Mouse (Mus musculus) embryonic facial prominence, embryonic 12.5 days (tissue): ENCODE measurements at regions not wholly inside any gene's neighbourhood (a gene's known extent, or its start where the extent isn't known, plus 50 kb on each side); places are given as distances from the start of the nearest gene placed in this dataset.
"Not testable (repeated sequence)": the region's sequence is repeated elsewhere in the genome, so short reads cannot be mapped to it uniquely, and the experiment has no call there.

ENCODE experiments used
- ATAC-seq: fragments of 200-750 bp; cut with Nextera tagmentation; 2 replicates; pipeline ENCODE4 v1.8.0; 2017; ENCODE audit not compliant: insufficient number of reproducible peaks, insufficient read depth, low FRiP score, low TSS enrichment
- H3K27ac ChIP-seq: fragments of 300-500 bp; sonication (generic); 2 replicates; pipeline ENCODE4 v1.5.1; 2016; ENCODE audit warnings: mild to moderate bottlenecking
- H3K27me3 ChIP-seq: fragments of 300-500 bp; sonication (generic); 2 replicates; pipeline ENCODE4 v1.6.1; 2016; ENCODE audit warnings: mild to moderate bottlenecking, moderate library complexity
- H3K36me3 ChIP-seq: fragments of 300-500 bp; sonication (generic); 2 replicates; pipeline ENCODE4 v1.6.1; 2016; ENCODE audit warnings: mild to moderate bottlenecking
- H3K4me1 ChIP-seq: fragments of 300-500 bp; sonication (generic); 2 replicates; pipeline ENCODE4 v1.6.1; 2016
- H3K4me2 ChIP-seq: fragments of 300-500 bp; sonication (generic); replicated peaks from 2 replicates; pipeline ENCODE4 v1.6.1; 2016; ENCODE audit warnings: mild to moderate bottlenecking, moderate library complexity
- H3K4me3 ChIP-seq: fragments of 300-500 bp; sonication (generic); 2 replicates; pipeline ENCODE4 v1.5.1; 2016; ENCODE audit warnings: mild to moderate bottlenecking
- H3K9ac ChIP-seq: fragments of 300-500 bp; sonication (generic); 2 replicates; pipeline ENCODE4 v1.6.1; 2016; ENCODE audit warnings: mild to moderate bottlenecking, moderate library complexity
- H3K9me3 ChIP-seq: fragments of 300-500 bp; sonication (generic); 2 replicates; pipeline ENCODE4 v1.6.1; 2016; ENCODE audit warnings: mild to moderate bottlenecking, moderate library complexity
- WGBS: fragments of 180-500 bp; shearing (Covaris S2); methylation state at CpG from one replicate; pipeline ENCODE4 v1.1.7; 2016; 5-methylcytosine and 5-hydroxymethylcytosine counted together

DNA sequence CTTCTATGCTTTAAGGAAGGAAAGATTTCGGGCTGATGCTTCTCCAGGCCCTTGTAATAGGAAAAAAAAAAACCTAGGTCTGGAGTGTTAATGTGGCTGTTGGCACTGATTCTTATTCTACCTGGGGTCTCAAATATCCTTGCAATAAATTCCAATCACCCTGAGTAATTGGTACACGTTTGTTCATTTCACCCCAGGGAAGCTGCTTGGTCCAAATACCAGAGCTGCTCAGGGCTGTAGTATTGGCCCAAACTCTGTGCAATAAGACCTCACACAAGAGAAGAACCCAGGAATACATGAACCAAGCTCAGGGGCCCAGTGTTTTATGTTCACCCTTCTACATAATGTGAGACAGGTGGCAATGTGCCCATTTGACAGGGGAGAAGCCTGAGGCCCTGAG lies 366.8 kb downstream of the Tox3 start:
- WGBS, result 71% methylated on average over 2 of the region's 2 CpGs
- Histone ChIP-seq H3K27me3 (no peaks in the 10 kb centered on the region), H3K36me3 (no peaks in the 10 kb centered on the region), H3K9me3 (no peaks in the 10 kb centered on the region), H3K4me2 (no peak overlapping the region), H3K27ac (no peak overlapping the region), H3K4me3 (no peak overlapping the region), H3K9ac (no peak overlapping the region), H3K4me1 (no peaks in the 10 kb centered on the region)
- no peak for ATAC-seq

DNA sequence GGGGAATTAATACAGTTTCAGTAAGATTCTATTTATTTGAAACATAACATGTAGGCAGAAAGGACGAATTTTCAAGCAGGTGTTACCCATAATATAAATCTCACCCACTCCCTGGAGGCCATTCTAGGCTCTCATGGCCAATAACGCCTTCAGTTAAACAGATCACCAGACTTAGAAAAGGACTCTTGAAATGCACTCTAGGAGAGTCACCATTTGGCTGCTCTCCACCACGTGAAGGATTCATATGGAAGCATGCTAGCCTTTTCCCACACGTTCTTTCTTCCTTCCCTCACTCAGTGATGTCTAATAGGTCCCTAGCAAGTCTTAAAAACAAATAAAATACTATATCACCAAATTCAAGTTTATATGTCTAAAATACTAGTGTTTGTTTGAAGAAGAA lies 367.7 kb downstream of the Tox3 start:
- Histone ChIP-seq H3K27ac (no peak overlapping the region), H3K4me2 (no peak overlapping the region), H3K4me3 (no peak overlapping the region), H3K36me3 (no peaks in the 10 kb centered on the region), H3K27me3 (no peaks in the 10 kb centered on the region), H3K4me1 (no peaks in the 10 kb centered on the region), H3K9me3 (no peaks in the 10 kb centered on the region), H3K9ac (no peak overlapping the region)
- no peak for ATAC-seq
- 76% methylated on average over 4 of the region's 4 CpGs for WGBS

DNA sequence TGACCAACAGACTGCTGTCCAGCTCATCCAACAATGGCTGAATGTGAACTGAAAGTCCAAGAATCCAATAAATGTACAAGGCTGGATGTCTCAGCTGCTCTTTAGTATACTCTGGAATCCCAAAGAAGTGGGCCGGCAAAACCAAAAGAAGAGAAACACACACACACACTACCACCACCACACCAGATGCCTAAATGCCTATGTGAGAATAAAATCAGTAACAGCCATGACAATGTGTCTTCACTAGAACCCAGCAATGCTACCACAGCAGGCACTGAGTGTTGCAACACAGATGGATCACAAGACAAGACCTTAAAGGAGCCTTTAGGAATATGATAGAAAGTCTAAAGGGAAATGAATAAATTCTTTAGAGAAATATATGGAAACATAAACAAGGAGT lies 385.3 kb downstream of the Tox3 start:
- no peak for ATAC-seq
- H3K9me3 ChIP-seq, result no peaks in the 10 kb centered on the region

DNA sequence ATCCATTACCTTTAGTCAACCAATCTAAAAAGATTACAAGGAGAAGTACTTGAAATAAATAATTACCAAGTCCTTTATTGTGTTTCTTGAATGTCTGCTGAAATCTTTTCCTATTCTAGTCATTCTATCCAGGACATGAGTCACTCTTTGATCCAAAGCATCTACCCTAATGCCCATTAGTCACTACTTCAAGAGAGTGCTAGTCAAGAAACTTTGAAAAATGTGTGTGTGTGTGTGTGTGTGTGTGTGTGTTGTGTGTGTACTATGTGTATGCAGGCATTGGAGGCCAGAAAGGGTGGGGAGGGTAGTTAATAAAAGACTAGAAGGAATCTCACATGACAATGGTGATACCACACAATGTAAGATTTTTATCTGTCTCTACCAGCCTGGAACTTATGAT lies 390.7 kb downstream of the Tox3 start:
- Histone ChIP-seq H3K27me3 (no peaks in the 10 kb centered on the region), H3K4me1 (no peaks in the 10 kb centered on the region), H3K4me3 (no peak overlapping the region), H3K9me3 (no peaks in the 10 kb centered on the region), H3K9ac (no peak overlapping the region), H3K36me3 (no peaks in the 10 kb centered on the region), H3K4me2 (no peak overlapping the region), H3K27ac (no peak overlapping the region)
- ATAC-seq, result no peak

More for the DNA sequence above, 385.3 kb downstream of the Tox3 start:
- no peak overlapping the region for H3K4me3 ChIP-seq
- no peaks in the 10 kb centered on the region for H3K4me1 ChIP-seq
- H3K4me2 ChIP-seq, result no peak overlapping the region
- 92% methylated on average over 1 of the region's 1 CpGs for WGBS
- no peak overlapping the region for H3K9ac ChIP-seq
- no peak overlapping the region for H3K27ac ChIP-seq
- no peaks in the 10 kb centered on the region for H3K36me3 ChIP-seq
- no peaks in the 10 kb centered on the region for H3K27me3 ChIP-seq

DNA sequence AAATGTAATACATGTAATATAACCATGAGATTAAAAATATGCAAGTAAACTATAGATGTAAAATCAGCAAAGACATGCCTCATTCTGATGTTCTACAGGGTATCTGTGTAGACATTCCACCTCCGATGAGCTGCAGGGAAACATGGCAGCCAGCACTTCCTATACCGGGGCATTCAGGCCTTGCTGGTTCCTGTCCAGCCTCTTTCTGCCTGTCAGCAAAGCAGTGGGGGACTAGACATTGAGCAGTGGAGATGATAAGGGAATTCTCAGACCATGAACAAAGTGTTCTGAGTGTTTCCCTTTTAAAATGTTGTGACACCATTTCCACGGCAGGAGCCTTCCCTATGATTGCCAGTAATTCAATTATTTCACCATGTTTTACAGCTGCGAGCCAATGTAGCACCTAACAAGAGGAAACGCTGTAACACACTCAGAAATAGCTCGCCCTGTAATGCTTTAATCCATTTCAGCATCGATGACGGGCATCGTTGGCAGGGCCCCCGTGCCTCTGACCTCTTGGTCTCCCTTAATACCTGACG lies 391.6 kb downstream of the Tox3 start:
- H3K9ac ChIP-seq, result no peak overlapping the region
- no peak overlapping the region for H3K4me3 ChIP-seq
- ATAC-seq, result no peak
- H3K9me3 ChIP-seq, result no peaks in the 10 kb centered on the region
- no peaks in the 10 kb centered on the region for H3K4me1 ChIP-seq
- H3K27ac ChIP-seq, result no peak overlapping the region
- H3K36me3 ChIP-seq, result no peaks in the 10 kb centered on the region
- H3K27me3 ChIP-seq, result no peaks in the 10 kb centered on the region
- WGBS, result 73% methylated on average over 11 of the region's 11 CpGs
- no peak overlapping the region for H3K4me2 ChIP-seq

DNA sequence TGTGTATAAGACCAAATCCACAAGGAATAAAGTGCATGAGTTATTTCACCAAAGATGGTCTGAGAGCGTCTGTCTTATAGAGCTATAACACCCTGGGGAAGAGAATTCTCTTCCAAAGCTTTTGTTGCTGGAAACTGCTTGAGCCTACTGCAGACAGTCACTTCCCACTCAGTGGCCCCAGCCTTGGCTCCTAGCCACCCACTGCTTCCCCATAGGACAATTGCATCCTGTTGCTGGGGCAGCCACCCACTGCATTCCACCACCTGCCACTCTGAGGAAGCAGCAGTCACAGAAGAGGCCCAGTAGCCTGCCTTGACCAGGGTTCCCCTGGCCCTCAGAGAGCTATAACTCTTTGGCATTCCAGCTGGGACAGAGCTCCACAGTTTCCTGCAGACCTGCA lies 409.3 kb downstream of the Tox3 start:
- no peak overlapping the region for H3K4me2 ChIP-seq
- no peaks in the 10 kb centered on the region for H3K36me3 ChIP-seq
- H3K27me3 ChIP-seq, result no peaks in the 10 kb centered on the region
- ATAC-seq, result no peak
- no peak overlapping the region for H3K27ac ChIP-seq
- WGBS, result 92% methylated on average over 1 of the region's 1 CpGs
- H3K9me3 ChIP-seq, result no peaks in the 10 kb centered on the region
- no peak overlapping the region for H3K4me3 ChIP-seq
- no peak overlapping the region for H3K9ac ChIP-seq
- H3K4me1 ChIP-seq, result no peaks in the 10 kb centered on the region

DNA sequence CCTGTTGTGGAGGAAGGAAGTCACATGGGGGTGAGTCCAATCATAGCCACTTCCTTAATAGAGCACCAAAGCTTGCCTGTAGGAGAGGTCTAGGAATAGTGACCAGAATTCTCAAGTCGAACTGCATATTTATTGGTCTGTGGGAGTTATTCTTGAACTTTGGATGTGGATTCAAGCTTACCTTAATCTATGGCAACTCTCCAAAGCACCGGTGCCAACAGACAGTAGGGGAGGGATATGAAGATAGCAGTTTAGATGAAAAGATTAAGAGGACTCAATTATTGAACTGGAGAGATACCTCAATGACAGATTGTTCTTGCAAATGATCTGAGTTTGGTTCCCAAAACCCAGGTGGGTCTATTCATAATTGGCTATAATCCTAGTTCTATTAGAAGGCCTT lies 413.6 kb downstream of the Tox3 start:
- Histone ChIP-seq H3K36me3 (no peaks in the 10 kb centered on the region), H3K27me3 (no peaks in the 10 kb centered on the region), H3K9ac (no peak overlapping the region), H3K9me3 (no peaks in the 10 kb centered on the region), H3K4me2 (no peak overlapping the region), H3K27ac (no peak overlapping the region), H3K4me3 (no peak overlapping the region), H3K4me1 (no peaks in the 10 kb centered on the region)
- ATAC-seq, result no peak
- 91% methylated on average over 2 of the region's 2 CpGs for WGBS

- no peak overlapping the region for H3K9ac ChIP-seq
- H3K9me3 ChIP-seq, result no peaks in the 10 kb centered on the region
- H3K4me1 ChIP-seq, result no peaks in the 10 kb centered on the region
- no peak overlapping the region for H3K4me2 ChIP-seq
- H3K4me3 ChIP-seq, result no peak overlapping the region
- ATAC-seq, result no peak
- whole genome bisulfite sequencing, result 5% methylated on average over 3 of the region's 3 CpGs
- H3K27me3 ChIP-seq, result no peaks in the 10 kb centered on the region
- H3K27ac ChIP-seq, result no peak overlapping the region
- no peaks in the 10 kb centered on the region for H3K36me3 ChIP-seq
These were observed 421.4 kb downstream of the Tox3 start for GRCm38 (mm10) chr8:89926666-89927232.

- H3K9me3 ChIP-seq, H3K9ac ChIP-seq, ATAC-seq: not testable (repeated sequence)
These were observed 423.4 kb downstream of the Tox3 start for GRCm38 (mm10) chr8:89924697-89925096.

DNA sequence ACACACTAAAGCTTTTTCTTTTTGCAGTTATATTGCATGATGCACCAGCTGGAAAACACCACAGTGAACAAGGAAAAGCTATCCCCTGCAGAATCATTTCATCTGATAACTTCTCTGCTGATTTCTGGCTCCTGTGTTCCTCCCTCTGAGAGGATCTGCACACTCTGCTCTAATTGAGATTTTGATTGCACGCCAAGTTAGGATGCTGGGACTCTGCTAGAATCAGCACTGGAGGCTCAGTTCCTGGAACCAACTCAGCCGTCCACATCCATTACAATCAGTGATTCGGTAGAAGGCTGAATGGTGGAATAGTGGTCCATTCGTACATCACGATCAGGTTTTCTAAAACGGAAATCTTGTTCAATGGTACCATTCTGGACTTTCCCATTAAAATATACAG lies 434.1 kb downstream of the Tox3 start:
- Histone ChIP-seq H3K36me3 (no peaks in the 10 kb centered on the region), H3K27ac (no peak overlapping the region), H3K4me3 (no peak overlapping the region), H3K4me2 (no peak overlapping the region), H3K9me3 (no peaks in the 10 kb centered on the region), H3K4me1 (no peaks in the 10 kb centered on the region), H3K27me3 (no peaks in the 10 kb centered on the region), H3K9ac (no peak overlapping the region)
- WGBS, result 85% methylated on average over 6 of the region's 6 CpGs
- ATAC-seq, result no peak

More at GRCm38 (mm10) chr8:89924697-89925096, 423.4 kb downstream of the Tox3 start:
- not testable (repeated sequence) for H3K4me3 ChIP-seq, H3K36me3 ChIP-seq, H3K27me3 ChIP-seq, H3K4me2 ChIP-seq, H3K4me1 ChIP-seq, H3K27ac ChIP-seq
- WGBS, result 100% methylated on average over 11 of the region's 22 CpGs

- ATAC-seq, result no peak
- no peaks in the 10 kb centered on the region for H3K4me1 ChIP-seq
- 79% methylated on average over 6 of the region's 6 CpGs for WGBS
These were observed 441.9 kb downstream of the Tox3 start for GRCm38 (mm10) chr8:89906200-89906599.

DNA sequence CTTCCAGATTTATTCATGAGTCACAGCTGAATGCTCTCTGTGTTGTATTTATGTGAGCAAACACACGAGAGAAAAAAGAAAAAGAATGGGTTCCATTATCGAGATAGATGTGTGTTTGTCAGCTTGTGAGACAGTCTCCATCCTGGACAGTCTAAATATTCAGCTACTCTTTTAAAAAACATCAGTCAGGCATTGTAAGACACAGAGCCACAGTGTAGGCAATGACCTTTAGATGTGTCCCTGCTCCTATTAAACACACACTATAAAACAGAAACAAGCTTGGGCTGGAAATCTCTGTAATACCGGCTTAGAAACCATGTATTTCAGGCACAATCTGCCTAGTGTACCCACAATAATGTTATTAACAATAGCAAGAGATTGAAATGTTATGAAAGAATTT lies 442.6 kb downstream of the Tox3 start:
- no peak for ATAC-seq
- H3K9ac ChIP-seq, result no peak overlapping the region
- 64% methylated on average over 3 of the region's 3 CpGs for WGBS
- no peak overlapping the region for H3K4me3 ChIP-seq
- H3K4me2 ChIP-seq, result no peak overlapping the region
- no peaks in the 10 kb centered on the region for H3K27me3 ChIP-seq
- no peak overlapping the region for H3K27ac ChIP-seq
- no peaks in the 10 kb centered on the region for H3K4me1 ChIP-seq
- H3K9me3 ChIP-seq, result no peaks in the 10 kb centered on the region
- H3K36me3 ChIP-seq, result no peaks in the 10 kb centered on the region

More at GRCm38 (mm10) chr8:89906200-89906599, 441.9 kb downstream of the Tox3 start:
- no peaks in the 10 kb centered on the region for H3K36me3 ChIP-seq
- no peaks in the 10 kb centered on the region for H3K9me3 ChIP-seq
- no peak overlapping the region for H3K27ac ChIP-seq
- H3K4me2 ChIP-seq, result no peak overlapping the region
- no peak overlapping the region for H3K4me3 ChIP-seq
- H3K27me3 ChIP-seq, result no peaks in the 10 kb centered on the region
- no peak overlapping the region for H3K9ac ChIP-seq

- no peak for ATAC-seq
- H3K36me3 ChIP-seq, result no peaks in the 10 kb centered on the region
- H3K9ac ChIP-seq, result no peak overlapping the region
- H3K27ac ChIP-seq, result no peak overlapping the region
- WGBS, result 91% methylated on average over 1 of the region's 1 CpGs
- no peak overlapping the region for H3K4me2 ChIP-seq
- H3K4me3 ChIP-seq, result no peak overlapping the region
- no peaks in the 10 kb centered on the region for H3K9me3 ChIP-seq
- no peaks in the 10 kb centered on the region for H3K4me1 ChIP-seq
- H3K27me3 ChIP-seq, result no peaks in the 10 kb centered on the region
These were observed 444.8 kb downstream of the Tox3 start for GRCm38 (mm10) chr8:89903346-89903745.
